Mouse (Mus musculus) A20 (cell line): ENCODE measurements at regions not wholly inside any gene's neighbourhood (a gene's known extent, or its start where the extent isn't known, plus 50 kb on each side); places are given as distances from the start of the nearest gene placed in this dataset.
A peak's percentile ranks its signal among the peaks of the same experiment; 100 is the strongest.

Source experiments
- DNase-seq: peaks from one replicate; pipeline ENCODE4 v3.0.0-alpha.2; 2011; ENCODE audit warnings: low read depth, low spot score

DNA sequence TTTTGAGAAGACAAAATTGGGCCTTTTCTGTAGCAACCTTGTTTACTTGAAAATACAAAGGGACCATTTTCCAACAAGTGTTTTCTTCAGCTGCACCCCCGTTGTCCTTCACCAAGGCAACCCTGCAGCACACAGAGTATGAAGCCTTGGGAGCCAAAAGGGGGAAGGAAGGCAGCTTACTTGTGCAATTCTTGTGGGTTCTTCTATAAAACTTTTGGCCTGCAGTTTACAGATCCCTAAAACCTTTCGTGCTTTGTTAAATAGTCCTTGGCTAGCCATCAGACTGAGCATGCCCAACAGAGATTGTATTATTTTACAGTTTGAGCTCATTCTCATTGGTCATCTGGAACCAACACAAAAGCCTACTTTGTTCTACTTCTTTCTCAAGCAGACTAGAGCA, 140.6 kb upstream of the H2al1a start:
- no peak for DNase-seq

GRCm38 (mm10) chrX:11170416-11170815, 128.6 kb upstream of the H2al1a start:
- no peak for DNase-seq

DNA sequence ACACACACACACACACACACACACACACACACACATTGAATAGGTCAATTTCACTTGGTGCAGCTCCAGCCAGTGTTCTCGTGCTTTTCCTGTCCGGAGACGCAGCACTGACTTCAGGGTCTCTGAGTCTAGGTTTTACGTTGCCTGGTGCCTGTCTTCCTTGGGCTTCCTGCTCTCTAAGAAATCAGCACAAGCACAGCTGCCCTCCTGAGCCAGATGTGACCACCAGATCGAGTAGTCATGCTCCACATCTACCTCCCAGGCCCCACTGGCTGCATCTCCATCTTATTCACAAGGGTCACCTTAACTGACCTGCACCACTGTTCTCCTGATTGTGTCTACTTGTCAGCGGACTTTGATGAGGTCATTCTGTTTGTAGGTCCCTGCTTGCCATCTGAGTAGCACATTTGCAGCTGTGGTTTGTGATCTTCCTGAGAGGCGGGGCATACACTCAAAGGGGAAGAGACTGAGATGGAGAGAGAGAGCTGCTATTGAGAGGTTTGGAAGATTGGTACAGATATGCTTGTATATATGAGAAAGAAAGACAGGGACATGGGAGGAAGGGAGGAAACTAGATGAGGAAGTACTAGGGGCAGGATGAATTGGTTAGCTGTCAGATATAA, 118.8 kb upstream of the H2al1a start:
- no peak for DNase-seq

DNA sequence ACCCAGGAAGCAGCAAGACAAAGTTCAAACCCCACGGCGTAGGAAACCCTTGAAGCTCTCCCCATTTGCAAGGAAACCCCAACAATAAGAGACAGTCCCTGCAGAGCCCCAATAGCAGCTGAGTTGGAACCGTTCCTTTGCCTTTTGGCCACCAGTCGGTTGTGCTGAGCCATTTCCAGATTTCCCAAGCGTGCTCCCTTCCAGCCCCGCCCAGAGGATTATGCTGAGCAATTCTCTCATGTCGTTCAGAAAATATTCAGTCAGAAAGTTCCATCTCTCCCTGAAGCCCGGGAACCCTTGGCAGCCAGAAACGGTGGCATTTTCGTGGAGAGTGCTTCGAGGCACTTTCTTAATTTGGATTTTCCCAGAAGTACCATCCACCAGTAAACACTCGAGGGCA, 117.2 kb upstream of the H2al1a start:
- no peak for DNase-seq

DNA sequence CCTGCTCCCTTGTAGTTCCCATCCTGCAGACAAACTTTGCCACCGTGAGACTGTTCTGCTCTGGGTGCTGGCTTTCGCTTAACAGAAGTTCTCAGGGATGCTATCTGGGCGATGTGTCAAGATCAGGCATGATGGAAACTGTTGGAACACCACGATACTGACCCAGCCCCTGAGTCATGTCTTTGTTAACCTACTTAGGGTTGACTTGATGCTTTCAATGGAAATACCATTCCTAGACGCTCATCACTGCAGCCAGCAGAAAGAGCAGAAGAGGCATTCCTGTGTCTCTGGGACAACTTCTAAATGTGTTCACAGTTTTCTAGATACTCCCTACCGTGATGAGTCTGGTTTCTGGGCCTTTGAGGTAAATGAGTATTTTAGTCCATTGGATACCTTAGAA, 108.2 kb upstream of the H2al1a start:
- no peak for DNase-seq

- no peak for DNase-seq
Measured at GRCm38 (mm10) chrX:11204135-11204534, 94.9 kb upstream of the H2al1a start.

GRCm38 (mm10) chrX:11209895-11210294, 89.2 kb upstream of the H2al1a start:
- DNase-seq = no peak

GRCm38 (mm10) chrX:11212811-11213210, 86.2 kb upstream of the H2al1a start:
- DNase-seq = no peak

DNA sequence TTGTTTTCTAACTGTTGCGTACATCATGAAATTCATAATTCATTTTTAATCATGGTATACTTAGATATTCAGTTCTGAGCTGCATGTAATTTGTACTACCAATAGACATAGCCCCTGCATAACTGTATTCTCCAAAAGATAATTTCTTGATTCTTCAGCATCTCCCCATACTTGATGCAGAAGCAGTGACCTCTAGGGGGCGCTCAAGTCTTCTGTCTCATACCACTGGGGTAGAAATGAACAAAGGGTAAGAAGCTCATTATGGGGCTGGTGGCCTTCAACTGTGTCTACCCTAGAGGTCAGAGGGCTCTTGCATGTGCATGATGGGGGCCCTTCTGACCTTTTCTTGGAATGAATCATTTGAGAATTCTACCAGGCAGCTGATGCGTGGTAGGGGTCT, 85.6 kb upstream of the H2al1a start:
- peak; percentile 43 for DNase-seq

DNA sequence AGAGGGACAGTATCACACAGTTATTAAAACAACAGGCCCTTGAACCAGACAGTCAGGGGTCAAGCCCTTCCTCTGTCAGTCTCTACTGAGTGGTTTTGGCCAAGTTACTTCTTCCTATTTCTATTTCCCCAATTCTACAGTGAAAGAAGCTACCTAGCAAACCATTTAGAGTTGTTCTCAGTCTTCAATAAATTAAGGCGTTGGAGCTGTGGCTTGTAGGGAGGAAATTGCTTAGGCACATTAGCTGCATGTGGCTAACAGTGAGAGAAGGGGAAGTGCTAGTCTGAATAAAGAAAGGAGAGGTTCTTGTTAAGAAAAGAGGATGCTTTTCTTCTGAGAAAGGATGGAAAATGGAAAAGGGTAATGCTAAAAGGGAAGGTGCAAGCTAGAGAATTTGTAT, 60.0 kb upstream of the H2al1a start:
- DNase-seq = no peak

- DNase-seq = no peak
Measured at GRCm38 (mm10) chrX:11245576-11245975, 53.5 kb upstream of the H2al1a start.
